Mouse (Mus musculus): ENCODE measurements around the gene Tcap. TPM values are rescaled to one million over a fixed set of nuclear protein-coding genes. Genes with fewer than 3 reads are reported as not detected.
"Not testable (repeated sequence)": the region's sequence is repeated elsewhere in the genome, so short reads cannot be mapped to it uniquely, and the experiment has no call there.

Tcap gene
- polyA plus RNA-seq, 1 experiment: 6.5 TPM

- no peaks in the 10 kb centered on the region for H3K4me1 ChIP-seq (ENCODE audit: control insufficient read depth, insufficient read depth, low read length)
- TF ChIP-seq CTCF (IDR thresholded peaks at IDR 0.05; ENCODE audit: control insufficient read depth, insufficient read depth, low read length): no peak
- TF ChIP-seq POLR2A (IDR thresholded peaks at IDR 0.05; ENCODE audit: borderline replicate concordance, control insufficient read depth, low read depth, low read length): no peak
- WGBS: 89% methylated on average over 6 of the region's 6 CpGs
- H3K27ac ChIP-seq (ENCODE audit: control insufficient read depth, insufficient read depth, low read depth, low read length, poor library complexity): no peak overlapping the region
- H3K4me3 ChIP-seq (replicated peaks; ENCODE audit: control insufficient read depth, low read depth, low read length): no peak overlapping the region
Measured at GRCm38 (mm10) chr11:98380106-98380505, 3.5 kb upstream of the Tcap start.

DNA sequence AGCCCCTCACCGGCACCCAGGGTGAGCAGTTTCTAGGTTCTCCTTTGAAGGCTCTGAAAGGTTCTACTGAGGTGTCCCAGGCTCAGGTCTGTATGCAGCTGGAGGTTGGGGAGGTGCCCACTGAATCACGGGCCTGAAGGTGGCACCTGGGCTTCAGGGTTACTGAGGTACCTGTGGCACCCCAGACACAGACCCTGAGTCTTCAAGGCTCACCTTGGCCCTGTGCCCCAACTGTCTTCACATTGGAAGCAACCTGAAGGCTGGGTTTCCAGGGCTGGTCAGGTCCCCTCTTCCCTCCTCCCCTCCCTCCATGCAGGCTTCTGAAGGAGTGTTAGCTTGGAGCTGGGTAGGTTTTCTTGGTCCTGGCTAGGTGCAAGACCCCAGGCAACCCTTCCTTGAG is 2.0 kb upstream of the Tcap start:
- Histone ChIP-seq H3K27ac (ENCODE audit: control insufficient read depth, insufficient read depth, low read depth, low read length, poor library complexity) (no peak overlapping the region), H3K4me1 (ENCODE audit: control insufficient read depth, insufficient read depth, low read length) (no peaks in the 10 kb centered on the region), H3K4me3 (replicated peaks; ENCODE audit: control insufficient read depth, low read depth, low read length) (no peak overlapping the region)
- TF ChIP-seq CTCF (IDR thresholded peaks at IDR 0.05; ENCODE audit: control insufficient read depth, insufficient read depth, low read length) (no peak), POLR2A (IDR thresholded peaks at IDR 0.05; ENCODE audit: borderline replicate concordance, control insufficient read depth, low read depth, low read length) (no peak)
- WGBS: 89% methylated on average over 2 of the region's 2 CpGs

GRCm38 (mm10) chr11:98382405-98382804 is 1.2 kb upstream of the Tcap start:
- not testable (repeated sequence) for H3K27ac ChIP-seq (ENCODE audit: control insufficient read depth, insufficient read depth, low read depth, low read length, poor library complexity); H3K4me3 ChIP-seq (replicated peaks; ENCODE audit: control insufficient read depth, low read depth, low read length); H3K4me1 ChIP-seq (ENCODE audit: control insufficient read depth, insufficient read depth, low read length)
- 60% methylated on average over 2 of the region's 2 CpGs for WGBS

DNA sequence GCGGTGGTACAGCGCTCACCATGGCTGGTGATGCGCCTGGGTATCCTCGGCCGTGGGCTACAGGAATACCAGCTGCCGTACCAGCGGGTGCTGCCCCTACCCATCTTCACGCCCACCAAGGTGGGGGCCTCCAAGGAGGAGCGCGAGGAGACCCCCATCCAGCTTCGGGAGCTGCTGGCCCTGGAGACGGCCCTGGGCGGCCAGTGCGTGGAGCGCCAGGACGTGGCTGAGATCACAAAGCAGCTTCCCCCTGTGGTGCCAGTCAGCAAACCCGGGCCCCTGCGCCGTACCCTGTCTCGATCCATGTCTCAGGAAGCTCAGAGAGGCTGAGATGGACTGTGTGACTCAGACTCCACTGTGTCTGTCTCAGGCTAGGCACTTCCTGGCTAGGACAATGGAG is 605 bp downstream of the Tcap start:
- Histone ChIP-seq H3K27ac (ENCODE audit: control insufficient read depth, insufficient read depth, low read depth, low read length, poor library complexity) (no peak overlapping the region), H3K4me3 (replicated peaks; ENCODE audit: control insufficient read depth, low read depth, low read length) (no peak overlapping the region), H3K4me1 (ENCODE audit: control insufficient read depth, insufficient read depth, low read length) (no peaks in the 10 kb centered on the region)
- 79% methylated on average over 20 of the region's 20 CpGs for WGBS
- TF ChIP-seq CTCF (IDR thresholded peaks at IDR 0.05; ENCODE audit: control insufficient read depth, insufficient read depth, low read length) (no peak), POLR2A (IDR thresholded peaks at IDR 0.05; ENCODE audit: borderline replicate concordance, control insufficient read depth, low read depth, low read length) (no peak)

DNA sequence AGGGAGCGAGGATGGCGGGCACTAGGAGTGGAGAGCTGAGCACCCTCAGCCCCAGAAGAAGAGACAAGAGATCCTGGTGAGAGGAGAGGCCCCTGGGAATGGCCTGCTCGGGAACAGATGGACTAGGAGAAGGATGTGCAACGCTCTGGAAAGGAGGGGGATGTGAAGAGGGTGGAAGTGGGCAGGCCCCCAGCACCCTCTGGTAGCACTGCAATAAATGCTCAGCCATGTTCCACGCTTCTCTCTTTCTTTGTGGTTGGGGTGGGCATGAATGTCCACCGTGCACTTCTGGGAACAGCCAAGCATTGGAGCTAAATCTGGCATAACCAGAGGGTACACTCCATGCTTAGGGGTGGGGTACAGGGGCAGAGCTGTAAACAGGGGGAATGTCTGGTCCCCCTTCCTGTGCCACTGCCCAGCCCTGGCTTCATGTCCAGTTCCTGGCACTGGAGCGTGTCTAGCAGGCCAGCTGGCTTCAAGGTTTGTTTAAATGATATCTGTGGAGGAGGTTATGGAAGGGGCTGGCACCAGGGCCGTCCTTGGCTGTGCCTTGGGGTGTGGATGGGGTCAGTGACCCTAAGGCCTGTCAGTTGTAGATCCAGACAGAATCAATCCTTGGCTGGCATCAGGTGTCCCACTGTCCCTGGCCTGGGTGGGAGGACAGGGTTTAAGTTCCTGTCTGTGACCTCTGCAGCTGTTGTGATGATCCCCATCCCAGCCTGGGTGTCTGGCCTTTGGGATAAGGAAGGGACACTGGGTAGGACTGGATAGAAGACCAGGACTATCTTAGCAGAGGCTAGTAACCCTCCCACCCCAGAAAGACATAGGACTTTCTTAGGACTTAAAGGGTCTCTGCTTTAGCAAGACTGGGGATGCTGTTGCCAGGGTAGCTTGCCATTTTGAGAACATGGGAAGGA is 1.4 kb downstream of the Tcap start:
- Histone ChIP-seq H3K4me1 (ENCODE audit: control insufficient read depth, insufficient read depth, low read length) (no peaks in the 10 kb centered on the region), H3K27ac (ENCODE audit: control insufficient read depth, insufficient read depth, low read depth, low read length, poor library complexity) (no peak overlapping the region), H3K4me3 (replicated peaks; ENCODE audit: control insufficient read depth, low read depth, low read length) (no peak overlapping the region)
- no peak for TF ChIP-seq POLR2A (IDR thresholded peaks at IDR 0.05; ENCODE audit: borderline replicate concordance, control insufficient read depth, low read depth, low read length)
- TF ChIP-seq CTCF (IDR thresholded peaks at IDR 0.05; ENCODE audit: control insufficient read depth, insufficient read depth, low read length): no peak
- WGBS: 71% methylated on average over 8 of the region's 8 CpGs

GRCm38 (mm10) chr11:98385638-98386585 is 2.3 kb downstream of the Tcap start, which contains the start of gene Pnmt:
TSS of gene Pnmt (plus strand) at chr11:98386450.
- 54% methylated on average over 25 of the region's 25 CpGs for WGBS
- H3K27ac ChIP-seq (ENCODE audit: control insufficient read depth, insufficient read depth, low read depth, low read length, poor library complexity): no peak within 1 kb of the TSS
- TF ChIP-seq POLR2A (IDR thresholded peaks at IDR 0.05; ENCODE audit: borderline replicate concordance, control insufficient read depth, low read depth, low read length): no peak
- no peak for TF ChIP-seq CTCF (IDR thresholded peaks at IDR 0.05; ENCODE audit: control insufficient read depth, insufficient read depth, low read length)
- H3K4me3 ChIP-seq (replicated peaks; ENCODE audit: control insufficient read depth, low read depth, low read length): no peak within 1 kb of the TSS
- no peaks in the 10 kb centered on the region for H3K4me1 ChIP-seq (ENCODE audit: control insufficient read depth, insufficient read depth, low read length)

GRCm38 (mm10) chr11:98386596-98386995 is 3.0 kb downstream of the Tcap start:
- TF ChIP-seq POLR2A (IDR thresholded peaks at IDR 0.05; ENCODE audit: borderline replicate concordance, control insufficient read depth, low read depth, low read length) (peak; percentile 27; the same call in 1 of the 2 replicates), CTCF (IDR thresholded peaks at IDR 0.05; ENCODE audit: control insufficient read depth, insufficient read depth, low read length) (no peak)
- no peak overlapping the region for H3K4me3 ChIP-seq (replicated peaks; ENCODE audit: control insufficient read depth, low read depth, low read length)
- no peak overlapping the region for H3K27ac ChIP-seq (ENCODE audit: control insufficient read depth, insufficient read depth, low read depth, low read length, poor library complexity)
- 20% methylated on average over 24 of the region's 24 CpGs for WGBS
- H3K4me1 ChIP-seq (ENCODE audit: control insufficient read depth, insufficient read depth, low read length): no peaks in the 10 kb centered on the region

GRCm38 (mm10) chr11:98387056-98387577 is 3.5 kb downstream of the Tcap start:
- Histone ChIP-seq H3K27ac (ENCODE audit: control insufficient read depth, insufficient read depth, low read depth, low read length, poor library complexity) (no peak overlapping the region), H3K4me3 (replicated peaks; ENCODE audit: control insufficient read depth, low read depth, low read length) (no peak overlapping the region), H3K4me1 (ENCODE audit: control insufficient read depth, insufficient read depth, low read length) (no peaks in the 10 kb centered on the region)
- TF ChIP-seq POLR2A (IDR thresholded peaks at IDR 0.05; ENCODE audit: borderline replicate concordance, control insufficient read depth, low read depth, low read length): no peak
- TF ChIP-seq CTCF (IDR thresholded peaks at IDR 0.05; ENCODE audit: control insufficient read depth, insufficient read depth, low read length): no peak
- WGBS: 57% methylated on average over 14 of the region's 14 CpGs

All from bone marrow, adult 2 months (tissue).